Mouse (Mus musculus): Measurements from ENCODE around the gene Wdr5. TPM values are rescaled to one million over a fixed set of nuclear protein-coding genes. Genes with fewer than 3 reads are reported as not detected.

Gene Wdr5
- polyA plus RNA-seq, 1 experiment from 2014 or later, result 77.6 TPM

GRCm38 (mm10) chr2:27474621-27475484 is 40.1 kb upstream of the Wdr5 start:
- WGBS, result under 1% methylated on average over 84 of the region's 84 CpGs
- ATAC-seq (ENCODE audit: insufficient number of reproducible peaks, low FRiP score, low TSS enrichment, low read depth) (peak; percentile 5; the same call in 1 of the 2 replicates), DNase-seq (ENCODE audit: low spot score) (peak; percentile 60)
- Histone ChIP-seq H3K9me3 (ENCODE audit: control insufficient read depth, low read length) (no peaks in the 10 kb centered on the region), H3K4me3 (ENCODE audit: low read depth, low read length) (peak overlapping the region; percentile 99), H3K27me3 (ENCODE audit: control insufficient read depth, insufficient read depth, low read length) (no peaks in the 10 kb centered on the region), H3K27ac (replicated peaks; ENCODE audit: low read depth, low read length) (peak overlapping the region; percentile 96), H3K4me2 (ENCODE audit: low read depth, severe bottlenecking) (peak overlapping the region; percentile 93), H3K4me1 (ENCODE audit: control insufficient read depth, insufficient read depth, low read length) (peaks cover 42% of the 10 kb centered on the region), H3K36me3 (ENCODE audit: control insufficient read depth, insufficient read depth, low read length) (0 out of 2 replicates have a peak, but pooled peaks cover 4% of the 10 kb centered on the region), H3K9ac (ENCODE audit: low read length) (peak overlapping the region; percentile 98)

GRCm38 (mm10) chr2:27475495-27476302 is 39.3 kb upstream of the Wdr5 start:
- H3K27ac ChIP-seq (replicated peaks; ENCODE audit: low read depth, low read length), result peak overlapping the region; percentile 96
- peak overlapping the region; percentile 98 for H3K9ac ChIP-seq (ENCODE audit: low read length)
- DNase-seq (ENCODE audit: low spot score), result peak; percentile 90
- H3K36me3 ChIP-seq (ENCODE audit: control insufficient read depth, insufficient read depth, low read length), result 0 out of 2 replicates have a peak, but pooled peaks cover 4% of the 10 kb centered on the region
- peak overlapping the region; percentile 99 for H3K4me3 ChIP-seq (ENCODE audit: low read depth, low read length)
- H3K27me3 ChIP-seq (ENCODE audit: control insufficient read depth, insufficient read depth, low read length), result no peaks in the 10 kb centered on the region
- no peaks in the 10 kb centered on the region for H3K9me3 ChIP-seq (ENCODE audit: control insufficient read depth, low read length)
- H3K4me2 ChIP-seq (ENCODE audit: low read depth, severe bottlenecking), result peak overlapping the region; percentile 93
- 0% methylated on average over 75 of the region's 96 CpGs for WGBS
- ATAC-seq (ENCODE audit: insufficient number of reproducible peaks, low FRiP score, low TSS enrichment, low read depth), result peak; percentile 97
- peaks cover 34% of the 10 kb centered on the region for H3K4me1 ChIP-seq (ENCODE audit: control insufficient read depth, insufficient read depth, low read length)

GRCm38 (mm10) chr2:27476303-27477192 is 38.4 kb upstream of the Wdr5 start:
- DNase-seq (ENCODE audit: low spot score), result no peak
- Histone ChIP-seq H3K4me3 (ENCODE audit: low read depth, low read length) (peak overlapping the region; percentile 99), H3K9me3 (ENCODE audit: control insufficient read depth, low read length) (no peaks in the 10 kb centered on the region), H3K36me3 (ENCODE audit: control insufficient read depth, insufficient read depth, low read length) (0 out of 2 replicates have a peak, but pooled peaks cover 4% of the 10 kb centered on the region), H3K27ac (replicated peaks; ENCODE audit: low read depth, low read length) (peak overlapping the region; percentile 26; the same call in 1 of the 2 replicates), H3K27me3 (ENCODE audit: control insufficient read depth, insufficient read depth, low read length) (no peaks in the 10 kb centered on the region), H3K4me2 (ENCODE audit: low read depth, severe bottlenecking) (peak overlapping the region; percentile 93), H3K4me1 (ENCODE audit: control insufficient read depth, insufficient read depth, low read length) (peaks cover 25% of the 10 kb centered on the region), H3K9ac (ENCODE audit: low read length) (peak overlapping the region; percentile 61)
- WGBS, result 34% methylated on average over 11 of the region's 11 CpGs
- no peak for ATAC-seq (ENCODE audit: insufficient number of reproducible peaks, low FRiP score, low TSS enrichment, low read depth)

- Histone ChIP-seq H3K27me3 (ENCODE audit: control insufficient read depth, insufficient read depth, low read length) (no peaks in the 10 kb centered on the region), H3K36me3 (ENCODE audit: control insufficient read depth, insufficient read depth, low read length) (no peaks in the 10 kb centered on the region), H3K4me1 (ENCODE audit: control insufficient read depth, insufficient read depth, low read length) (no peaks in the 10 kb centered on the region), H3K4me3 (ENCODE audit: low read depth, low read length) (no peak overlapping the region), H3K9ac (ENCODE audit: low read length) (no peak overlapping the region), H3K4me2 (ENCODE audit: low read depth, severe bottlenecking) (no peak overlapping the region), H3K9me3 (ENCODE audit: control insufficient read depth, low read length) (no peaks in the 10 kb centered on the region), H3K27ac (replicated peaks; ENCODE audit: low read depth, low read length) (no peak overlapping the region)
- WGBS, result 87% methylated on average over 4 of the region's 4 CpGs
- no peak for DNase-seq (ENCODE audit: low spot score)
- no peak for ATAC-seq (ENCODE audit: insufficient number of reproducible peaks, low FRiP score, low TSS enrichment, low read depth)
These were observed 35.1 kb upstream of the Wdr5 start for GRCm38 (mm10) chr2:27479821-27480220.

GRCm38 (mm10) chr2:27480367-27480766 is 34.6 kb upstream of the Wdr5 start:
- ATAC-seq (ENCODE audit: insufficient number of reproducible peaks, low FRiP score, low TSS enrichment, low read depth), result no peak
- Histone ChIP-seq H3K27ac (replicated peaks; ENCODE audit: low read depth, low read length) (no peak overlapping the region), H3K9me3 (ENCODE audit: control insufficient read depth, low read length) (no peaks in the 10 kb centered on the region), H3K27me3 (ENCODE audit: control insufficient read depth, insufficient read depth, low read length) (no peaks in the 10 kb centered on the region), H3K9ac (ENCODE audit: low read length) (no peak overlapping the region), H3K4me2 (ENCODE audit: low read depth, severe bottlenecking) (no peak overlapping the region), H3K36me3 (ENCODE audit: control insufficient read depth, insufficient read depth, low read length) (no peaks in the 10 kb centered on the region), H3K4me3 (ENCODE audit: low read depth, low read length) (no peak overlapping the region), H3K4me1 (ENCODE audit: control insufficient read depth, insufficient read depth, low read length) (no peaks in the 10 kb centered on the region)
- WGBS, result 67% methylated on average over 4 of the region's 4 CpGs
- DNase-seq (ENCODE audit: low spot score), result no peak

GRCm38 (mm10) chr2:27482265-27482861 is 32.6 kb upstream of the Wdr5 start:
- H3K4me3 ChIP-seq (ENCODE audit: low read depth, low read length), result no peak overlapping the region
- no peak overlapping the region for H3K9ac ChIP-seq (ENCODE audit: low read length)
- no peaks in the 10 kb centered on the region for H3K36me3 ChIP-seq (ENCODE audit: control insufficient read depth, insufficient read depth, low read length)
- ATAC-seq (ENCODE audit: insufficient number of reproducible peaks, low FRiP score, low TSS enrichment, low read depth), result no peak
- DNase-seq (ENCODE audit: low spot score), result no peak
- H3K4me2 ChIP-seq (ENCODE audit: low read depth, severe bottlenecking), result no peak overlapping the region
- no peaks in the 10 kb centered on the region for H3K9me3 ChIP-seq (ENCODE audit: control insufficient read depth, low read length)
- WGBS, result 80% methylated on average over 7 of the region's 7 CpGs
- no peak overlapping the region for H3K27ac ChIP-seq (replicated peaks; ENCODE audit: low read depth, low read length)
- no peaks in the 10 kb centered on the region for H3K27me3 ChIP-seq (ENCODE audit: control insufficient read depth, insufficient read depth, low read length)
- H3K4me1 ChIP-seq (ENCODE audit: control insufficient read depth, insufficient read depth, low read length), result no peaks in the 10 kb centered on the region

GRCm38 (mm10) chr2:27486725-27487124 is 28.2 kb upstream of the Wdr5 start:
- DNase-seq (ENCODE audit: low spot score) (no peak), ATAC-seq (ENCODE audit: insufficient number of reproducible peaks, low FRiP score, low TSS enrichment, low read depth) (no peak)
- Histone ChIP-seq H3K36me3 (ENCODE audit: control insufficient read depth, insufficient read depth, low read length) (no peaks in the 10 kb centered on the region), H3K4me1 (ENCODE audit: control insufficient read depth, insufficient read depth, low read length) (no peaks in the 10 kb centered on the region), H3K9ac (ENCODE audit: low read length) (no peak overlapping the region), H3K4me2 (ENCODE audit: low read depth, severe bottlenecking) (no peak overlapping the region), H3K27ac (replicated peaks; ENCODE audit: low read depth, low read length) (no peak overlapping the region), H3K4me3 (ENCODE audit: low read depth, low read length) (no peak overlapping the region), H3K27me3 (ENCODE audit: control insufficient read depth, insufficient read depth, low read length) (no peaks in the 10 kb centered on the region), H3K9me3 (ENCODE audit: control insufficient read depth, low read length) (no peaks in the 10 kb centered on the region)
- WGBS, result 72% methylated on average over 4 of the region's 4 CpGs

All from limb, embryonic 11.5 days (tissue).